Mouse (Mus musculus): ENCODE measurements around the gene Ppfia3.

Gene Ppfia3

GRCm38 (mm10) chr7:45343543-45343942 is 23.3 kb downstream of the Ppfia3 start:
- no peak for DNase-seq (ENCODE audit: low read depth, low spot score)

GRCm38 (mm10) chr7:45342081-45342480 is 24.7 kb downstream of the Ppfia3 start:
- DNase-seq (ENCODE audit: low read depth, low spot score) = no peak

- peak; percentile 83 for DNase-seq (ENCODE audit: low read depth, low spot score)
These were observed 25.5 kb downstream of the Ppfia3 start for GRCm38 (mm10) chr7:45341303-45341702.

GRCm38 (mm10) chr7:45340669-45341068 is 26.1 kb downstream of the Ppfia3 start:
- DNase-seq (ENCODE audit: low read depth, low spot score) = no peak

GRCm38 (mm10) chr7:45340066-45340442 is 26.8 kb downstream of the Ppfia3 start:
- no peak for DNase-seq (ENCODE audit: low read depth, low spot score)

- no peak for DNase-seq (ENCODE audit: low read depth, low spot score)
These were observed 27.3 kb downstream of the Ppfia3 start for GRCm38 (mm10) chr7:45339410-45340065.

- DNase-seq (ENCODE audit: low read depth, low spot score) = no peak
These were observed 28.5 kb downstream of the Ppfia3 start for GRCm38 (mm10) chr7:45338161-45338911.

GRCm38 (mm10) chr7:45337469-45337868 is 29.4 kb downstream of the Ppfia3 start:
- no peak for DNase-seq (ENCODE audit: low read depth, low spot score)

- no peak for DNase-seq (ENCODE audit: low read depth, low spot score)
These were observed 30.5 kb downstream of the Ppfia3 start for GRCm38 (mm10) chr7:45336319-45336718.

- DNase-seq (ENCODE audit: low read depth, low spot score) = no peak
These were observed 31.8 kb downstream of the Ppfia3 start, which contains the start of gene Hrc for GRCm38 (mm10) chr7:45335056-45335455. TSS of gene Hrc (plus strand) at chr7:45335290.

GRCm38 (mm10) chr7:45334605-45335004 is 32.2 kb downstream of the Ppfia3 start:
- no peak for DNase-seq (ENCODE audit: low read depth, low spot score)

GRCm38 (mm10) chr7:45333431-45333982 is 33.3 kb downstream of the Ppfia3 start, which contains the start of gene Trpm4:
TSS of gene Trpm4 (minus strand) at chr7:45333780.
- DNase-seq (ENCODE audit: low read depth, low spot score) = no peak

- no peak for DNase-seq (ENCODE audit: low read depth, low spot score)
These were observed 34.0 kb downstream of the Ppfia3 start for GRCm38 (mm10) chr7:45332685-45333425.

- DNase-seq (ENCODE audit: low read depth, low spot score) = no peak
These were observed 35.3 kb downstream of the Ppfia3 start for GRCm38 (mm10) chr7:45331502-45331901.

- peak; percentile 58 for DNase-seq (ENCODE audit: low read depth, low spot score)
These were observed 37.9 kb downstream of the Ppfia3 start for GRCm38 (mm10) chr7:45328841-45329475.

GRCm38 (mm10) chr7:45325800-45326199 is 41.0 kb downstream of the Ppfia3 start:
- no peak for DNase-seq (ENCODE audit: low read depth, low spot score)

GRCm38 (mm10) chr7:45323069-45323468 is 43.8 kb downstream of the Ppfia3 start:
- no peak for DNase-seq (ENCODE audit: low read depth, low spot score)

GRCm38 (mm10) chr7:45322245-45322644 is 44.6 kb downstream of the Ppfia3 start:
- DNase-seq (ENCODE audit: low read depth, low spot score) = no peak

GRCm38 (mm10) chr7:45316536-45316935 is 50.3 kb downstream of the Ppfia3 start:
- DNase-seq (ENCODE audit: low read depth, low spot score) = no peak

GRCm38 (mm10) chr7:45315182-45315701 is 51.6 kb downstream of the Ppfia3 start:
- DNase-seq (ENCODE audit: low read depth, low spot score) = peak; percentile 64

- DNase-seq (ENCODE audit: low read depth, low spot score) = no peak
These were observed 53.3 kb downstream of the Ppfia3 start for GRCm38 (mm10) chr7:45313495-45313894.

Data from telencephalon, adult 2 months (tissue).